Mouse (Mus musculus) thymus, postnatal 14 days (tissue): ENCODE data around the gene Rasl11a.
A peak's percentile ranks its signal among the peaks of the same experiment; 100 is the strongest.
"Not testable (repeated sequence)": the region's sequence is repeated elsewhere in the genome, so short reads cannot be mapped to it uniquely, and the experiment has no call there.

Experiments used
- DNase-seq: peaks from one replicate; pipeline ENCODE4 v3.0.0; 2021

Gene Rasl11a

GRCm38 (mm10) chr5:146844301-146844941 lies 450 bp upstream of the Rasl11a start:
- DNase-seq = no peak

- no peak for DNase-seq
Measured at GRCm38 (mm10) chr5:146846489-146846888, 1.6 kb downstream of the Rasl11a start.

GRCm38 (mm10) chr5:146848936-146849582 lies 4.2 kb downstream of the Rasl11a start:
- no peak for DNase-seq

GRCm38 (mm10) chr5:146856106-146856505 lies 11.2 kb downstream of the Rasl11a start:
- no peak for DNase-seq

- no peak for DNase-seq
Measured at GRCm38 (mm10) chr5:146857620-146858019, 12.7 kb downstream of the Rasl11a start.

- no peak for DNase-seq
Measured at GRCm38 (mm10) chr5:146858772-146859171, 13.9 kb downstream of the Rasl11a start.

GRCm38 (mm10) chr5:146859246-146859645 lies 14.4 kb downstream of the Rasl11a start:
- no peak for DNase-seq

GRCm38 (mm10) chr5:146860222-146860998 lies 15.5 kb downstream of the Rasl11a start:
- DNase-seq = no peak

GRCm38 (mm10) chr5:146861588-146861987 lies 16.7 kb downstream of the Rasl11a start:
- DNase-seq = no peak

- no peak for DNase-seq
Measured at GRCm38 (mm10) chr5:146865511-146865910, 20.6 kb downstream of the Rasl11a start.

- no peak for DNase-seq
Measured at GRCm38 (mm10) chr5:146866277-146866676, 21.4 kb downstream of the Rasl11a start.

- DNase-seq = peak; percentile 75
Measured at GRCm38 (mm10) chr5:146867246-146867945, 22.5 kb downstream of the Rasl11a start.

GRCm38 (mm10) chr5:146867946-146868314 lies 23.1 kb downstream of the Rasl11a start:
- DNase-seq = no peak

GRCm38 (mm10) chr5:146872981-146873631 lies 28.2 kb downstream of the Rasl11a start:
- no peak for DNase-seq

- no peak for DNase-seq
Measured at GRCm38 (mm10) chr5:146876024-146876423, 31.2 kb downstream of the Rasl11a start.

GRCm38 (mm10) chr5:146877882-146878281 lies 33.0 kb downstream of the Rasl11a start:
- not testable (repeated sequence) for DNase-seq

- DNase-seq = no peak
Measured at GRCm38 (mm10) chr5:146882261-146882660, 37.4 kb downstream of the Rasl11a start.

GRCm38 (mm10) chr5:146883053-146883452 lies 38.2 kb downstream of the Rasl11a start:
- no peak for DNase-seq

GRCm38 (mm10) chr5:146883486-146884272 lies 38.8 kb downstream of the Rasl11a start:
- no peak for DNase-seq

- DNase-seq = no peak
Measured at GRCm38 (mm10) chr5:146891127-146891526, 46.3 kb downstream of the Rasl11a start.

- DNase-seq = no peak
Measured at GRCm38 (mm10) chr5:146892904-146893303, 48.0 kb downstream of the Rasl11a start.
